Mouse (Mus musculus): Measurements from ENCODE around the gene AC129217.1. TPM values are rescaled to one million over a fixed set of nuclear protein-coding genes. Genes with fewer than 3 reads are reported as not detected.

AC129217.1 gene
- polyA plus RNA-seq, 1 experiment from 2014 or later = not detected

DNA sequence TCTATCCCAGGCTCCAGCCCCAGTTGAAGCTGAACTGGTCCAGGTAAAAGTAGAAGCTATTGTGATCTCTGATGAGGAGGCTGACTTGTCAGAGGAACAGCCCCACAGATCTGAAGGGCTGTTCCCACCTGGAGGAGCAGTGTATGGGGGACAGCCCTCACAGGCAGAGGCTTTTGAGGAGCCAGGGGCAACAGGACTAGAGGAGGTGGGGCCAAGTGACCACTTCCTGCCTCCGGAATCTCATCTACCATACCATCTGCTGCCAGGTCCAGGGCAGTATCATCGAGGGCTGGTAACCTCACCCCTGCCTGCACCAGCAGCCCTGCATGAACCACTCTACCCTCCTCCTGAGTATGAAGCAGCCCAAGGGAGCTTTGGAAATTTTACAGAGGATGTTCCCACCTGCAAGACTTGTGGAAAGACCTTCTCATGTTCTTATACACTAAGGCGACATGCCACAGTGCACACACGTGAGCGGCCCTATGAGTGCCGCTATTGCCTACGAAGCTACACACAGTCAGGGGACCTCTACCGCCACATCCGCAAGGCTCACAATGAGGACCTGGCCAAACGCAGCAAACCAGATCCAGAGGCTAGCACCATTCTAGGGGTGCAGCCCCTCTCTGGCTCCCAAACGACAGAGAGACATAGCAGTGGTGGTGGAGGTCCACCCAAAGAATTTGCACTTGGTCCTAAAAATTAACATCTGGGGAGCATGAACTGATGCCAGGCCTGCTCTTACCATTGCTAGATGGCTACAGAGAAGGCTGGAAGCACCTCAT, 25.5 kb upstream of the AC129217.1 start:
- 93% methylated on average over 11 of the region's 11 CpGs for WGBS
- ATAC-seq (ENCODE audit: low FRiP score, low TSS enrichment) = no peak

DNA sequence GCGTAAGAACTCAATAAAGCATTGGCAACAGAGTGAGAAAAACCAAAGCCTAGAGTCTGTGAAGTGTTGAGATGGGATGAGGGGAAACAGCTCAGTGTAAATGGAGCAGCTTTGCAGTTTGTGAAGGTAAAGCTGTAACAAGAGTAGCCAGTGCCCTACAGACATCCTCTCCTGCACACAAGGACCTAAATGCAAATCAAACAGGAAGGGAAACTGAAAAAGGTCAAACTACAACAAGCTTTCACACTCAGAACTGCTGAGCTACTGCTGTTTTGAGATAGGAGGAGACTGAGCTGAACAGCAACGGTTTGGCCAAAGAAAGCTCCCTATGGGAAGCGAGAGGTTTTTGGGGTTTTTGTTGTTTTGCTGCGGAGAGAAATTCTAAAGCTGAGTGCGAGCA, 22.8 kb upstream of the AC129217.1 start:
- H3K27ac ChIP-seq (ENCODE audit: low read length) = no peak overlapping the region
- WGBS = 93% methylated on average over 5 of the region's 5 CpGs
- H3K27me3 ChIP-seq (ENCODE audit: insufficient read depth, low read length) = no peaks in the 10 kb centered on the region
- H3K9ac ChIP-seq (replicated peaks; ENCODE audit: low read length) = no peak overlapping the region
- no peaks in the 10 kb centered on the region for H3K9me3 ChIP-seq (ENCODE audit: low read length)
- peaks cover 7% of the 10 kb centered on the region for H3K4me1 ChIP-seq (ENCODE audit: insufficient read depth, low read length)
- no peak overlapping the region for H3K4me2 ChIP-seq (replicated peaks; ENCODE audit: low read depth, low read length)
- peaks cover 46% of the 10 kb centered on the region for H3K36me3 ChIP-seq (ENCODE audit: insufficient read depth, low read length)
- no peak overlapping the region for H3K4me3 ChIP-seq (ENCODE audit: low read length)
- ATAC-seq (ENCODE audit: low FRiP score, low TSS enrichment) = no peak

More for the DNA sequence above, 25.5 kb upstream of the AC129217.1 start:
- H3K36me3 ChIP-seq (ENCODE audit: insufficient read depth, low read length) = peaks cover 31% of the 10 kb centered on the region; the same call in 1 of the 2 replicates
- peaks cover 10% of the 10 kb centered on the region for H3K4me1 ChIP-seq (ENCODE audit: insufficient read depth, low read length)
- no peaks in the 10 kb centered on the region for H3K9me3 ChIP-seq (ENCODE audit: low read length)
- no peak overlapping the region for H3K9ac ChIP-seq (replicated peaks; ENCODE audit: low read length)
- no peak overlapping the region for H3K4me2 ChIP-seq (replicated peaks; ENCODE audit: low read depth, low read length)
- no peak overlapping the region for H3K4me3 ChIP-seq (ENCODE audit: low read length)
- H3K27me3 ChIP-seq (ENCODE audit: insufficient read depth, low read length) = no peaks in the 10 kb centered on the region
- H3K27ac ChIP-seq (ENCODE audit: low read length) = no peak overlapping the region

DNA sequence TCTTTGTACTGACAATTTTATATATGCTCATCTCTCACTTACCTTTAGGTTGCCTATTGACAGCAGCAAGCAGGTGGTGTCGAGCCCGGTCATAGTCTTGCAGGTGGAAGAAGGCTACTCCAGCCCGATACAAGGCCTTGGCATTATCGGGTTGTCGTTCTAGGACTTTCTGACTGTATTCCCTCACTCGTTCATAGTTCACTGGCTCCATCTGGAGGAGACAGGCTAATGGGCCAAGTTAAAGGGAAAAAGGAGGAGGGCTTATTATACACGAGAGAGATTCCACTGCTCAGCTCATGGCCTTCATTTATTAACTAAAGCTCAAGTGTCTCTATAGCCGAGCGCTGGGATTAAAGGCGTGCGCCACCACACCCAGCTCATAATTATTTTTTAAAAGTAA, 13.8 kb upstream of the AC129217.1 start:
- no peaks in the 10 kb centered on the region for H3K9me3 ChIP-seq (ENCODE audit: low read length)
- H3K27ac ChIP-seq (ENCODE audit: low read length) = no peak overlapping the region
- peaks cover 39% of the 10 kb centered on the region for H3K36me3 ChIP-seq (ENCODE audit: insufficient read depth, low read length)
- H3K27me3 ChIP-seq (ENCODE audit: insufficient read depth, low read length) = no peaks in the 10 kb centered on the region
- ATAC-seq (ENCODE audit: low FRiP score, low TSS enrichment) = no peak
- 60% methylated on average over 11 of the region's 11 CpGs for WGBS
- peaks cover 26% of the 10 kb centered on the region for H3K4me1 ChIP-seq (ENCODE audit: insufficient read depth, low read length)
- H3K4me3 ChIP-seq (ENCODE audit: low read length) = no peak overlapping the region
- no peak overlapping the region for H3K4me2 ChIP-seq (replicated peaks; ENCODE audit: low read depth, low read length)
- H3K9ac ChIP-seq (replicated peaks; ENCODE audit: low read length) = no peak overlapping the region

DNA sequence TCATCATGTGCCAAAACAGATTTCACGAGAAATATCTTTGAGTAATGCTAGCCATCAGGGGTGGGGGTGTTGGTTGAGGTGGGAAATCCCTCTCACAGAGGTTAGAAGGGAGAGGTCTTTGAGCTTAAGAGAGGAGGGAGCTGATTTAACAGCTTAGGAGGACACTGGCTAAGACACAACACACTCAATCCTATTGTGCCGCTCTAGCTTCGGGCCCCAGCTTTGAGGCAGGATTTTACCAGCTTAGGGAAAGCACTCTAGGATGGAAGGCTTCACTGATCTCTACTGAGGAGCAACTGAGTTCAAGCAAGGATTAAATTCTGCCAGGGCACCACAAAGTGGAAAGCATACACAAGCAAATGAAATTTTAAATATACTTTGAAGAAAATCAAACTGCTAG, 12.6 kb upstream of the AC129217.1 start:
- H3K4me2 ChIP-seq (replicated peaks; ENCODE audit: low read depth, low read length) = peak overlapping the region; percentile 7
- ATAC-seq (ENCODE audit: low FRiP score, low TSS enrichment) = no peak
- H3K9me3 ChIP-seq (ENCODE audit: low read length) = no peaks in the 10 kb centered on the region
- WGBS = 82% methylated on average over 3 of the region's 3 CpGs
- no peak overlapping the region; the same call in 1 of the 2 replicates for H3K9ac ChIP-seq (replicated peaks; ENCODE audit: low read length)
- no peak overlapping the region for H3K4me3 ChIP-seq (ENCODE audit: low read length)
- no peaks in the 10 kb centered on the region for H3K27me3 ChIP-seq (ENCODE audit: insufficient read depth, low read length)
- H3K27ac ChIP-seq (ENCODE audit: low read length) = no peak overlapping the region
- peaks cover 28% of the 10 kb centered on the region for H3K4me1 ChIP-seq (ENCODE audit: insufficient read depth, low read length)
- peaks cover 29% of the 10 kb centered on the region for H3K36me3 ChIP-seq (ENCODE audit: insufficient read depth, low read length)

DNA sequence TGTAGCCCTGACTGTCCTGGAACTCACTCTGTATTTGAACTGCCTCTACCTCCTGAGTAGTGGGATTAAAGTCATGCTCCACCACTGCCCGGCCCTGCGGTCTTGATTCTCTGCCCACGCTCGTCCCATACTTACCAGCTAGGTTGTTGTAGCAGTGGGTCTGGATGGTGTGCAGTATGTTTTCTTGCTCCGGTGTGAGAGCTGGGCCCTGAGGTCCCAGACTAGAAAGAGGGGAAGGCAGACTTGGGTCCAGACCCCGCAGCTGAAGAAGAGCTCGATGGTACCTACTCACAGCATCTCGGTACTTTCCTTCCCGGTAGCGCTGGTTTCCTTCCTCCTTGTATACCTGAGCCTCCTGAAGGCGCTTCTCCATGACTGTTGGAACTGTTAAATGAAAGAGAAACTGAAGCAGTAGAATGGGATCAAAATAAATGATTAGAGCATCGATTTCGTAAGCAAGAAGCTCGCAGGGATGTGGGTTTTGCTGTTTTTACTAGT, 11.2 kb upstream of the AC129217.1 start:
- Histone ChIP-seq H3K9ac (replicated peaks; ENCODE audit: low read length) (peak overlapping the region; percentile 80), H3K4me3 (ENCODE audit: low read length) (peak overlapping the region; percentile 100), H3K4me2 (replicated peaks; ENCODE audit: low read depth, low read length) (peak overlapping the region; percentile 80), H3K9me3 (ENCODE audit: low read length) (no peaks in the 10 kb centered on the region), H3K36me3 (ENCODE audit: insufficient read depth, low read length) (peaks cover 23% of the 10 kb centered on the region), H3K27me3 (ENCODE audit: insufficient read depth, low read length) (no peaks in the 10 kb centered on the region), H3K4me1 (ENCODE audit: insufficient read depth, low read length) (peaks cover 42% of the 10 kb centered on the region), H3K27ac (ENCODE audit: low read length) (peak overlapping the region; percentile 100)
- no peak for ATAC-seq (ENCODE audit: low FRiP score, low TSS enrichment)
- 13% methylated on average over 14 of the region's 14 CpGs for WGBS

DNA sequence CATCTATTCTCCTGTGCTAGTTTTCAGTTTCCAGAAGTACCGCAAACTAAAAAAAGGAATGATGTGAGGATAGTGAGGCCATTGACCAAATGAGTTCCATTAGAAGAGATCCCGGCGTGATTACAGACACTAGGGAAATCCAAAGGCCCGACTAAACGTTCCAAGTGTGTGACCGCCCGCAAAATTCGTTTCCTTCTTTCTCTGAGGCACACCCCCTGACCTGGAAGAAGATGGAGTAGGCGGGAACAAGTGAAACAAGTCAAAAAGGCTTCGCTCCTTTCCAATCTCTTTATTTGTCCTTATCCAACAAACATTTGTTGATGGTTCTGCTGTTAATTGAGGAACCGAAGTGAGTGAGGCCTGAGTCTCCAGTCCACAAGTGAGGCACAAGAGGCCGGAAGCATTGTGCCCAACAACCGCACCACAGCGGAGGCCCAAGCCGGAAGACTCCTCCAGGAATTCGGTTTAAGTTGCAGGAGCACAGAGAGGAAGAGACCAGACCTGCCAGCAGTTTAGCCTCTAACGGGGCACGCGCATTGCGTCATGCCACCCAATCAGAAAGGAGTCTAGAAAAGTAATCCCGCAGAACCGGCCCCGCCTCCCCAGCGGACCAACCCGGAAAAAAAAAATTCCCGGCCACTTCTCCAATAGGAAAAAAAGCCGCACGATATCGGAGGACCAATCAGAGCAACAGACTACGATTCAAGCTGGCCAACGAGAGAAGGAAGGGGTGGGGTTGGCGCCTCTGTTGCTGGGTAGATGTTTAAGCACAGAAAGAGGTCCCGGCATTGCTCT, 10.6 kb upstream of the AC129217.1 start, which contains the start of gene Ttc9c:
Gene Ttc9c, minus strand, starts transcription at position 533 of the 795 bp plus-strand sequence.
- H3K27me3 ChIP-seq (ENCODE audit: insufficient read depth, low read length) = no peaks in the 10 kb centered on the region
- no peaks in the 10 kb centered on the region for H3K9me3 ChIP-seq (ENCODE audit: low read length)
- H3K4me1 ChIP-seq (ENCODE audit: insufficient read depth, low read length) = peaks cover 42% of the 10 kb centered on the region
- peaks cover 27% of the 10 kb centered on the region for H3K36me3 ChIP-seq (ENCODE audit: insufficient read depth, low read length)
- ATAC-seq (ENCODE audit: low FRiP score, low TSS enrichment) = peak; percentile 93
- peak within 1 kb of the TSS; percentile 98 for H3K9ac ChIP-seq (replicated peaks; ENCODE audit: low read length)
- H3K4me3 ChIP-seq (ENCODE audit: low read length) = peak within 1 kb of the TSS; percentile 100
- under 1% methylated on average over 33 of the region's 33 CpGs for WGBS
- H3K27ac ChIP-seq (ENCODE audit: low read length) = peak within 1 kb of the TSS; percentile 100
- H3K4me2 ChIP-seq (replicated peaks; ENCODE audit: low read depth, low read length) = peak within 1 kb of the TSS; percentile 88

DNA sequence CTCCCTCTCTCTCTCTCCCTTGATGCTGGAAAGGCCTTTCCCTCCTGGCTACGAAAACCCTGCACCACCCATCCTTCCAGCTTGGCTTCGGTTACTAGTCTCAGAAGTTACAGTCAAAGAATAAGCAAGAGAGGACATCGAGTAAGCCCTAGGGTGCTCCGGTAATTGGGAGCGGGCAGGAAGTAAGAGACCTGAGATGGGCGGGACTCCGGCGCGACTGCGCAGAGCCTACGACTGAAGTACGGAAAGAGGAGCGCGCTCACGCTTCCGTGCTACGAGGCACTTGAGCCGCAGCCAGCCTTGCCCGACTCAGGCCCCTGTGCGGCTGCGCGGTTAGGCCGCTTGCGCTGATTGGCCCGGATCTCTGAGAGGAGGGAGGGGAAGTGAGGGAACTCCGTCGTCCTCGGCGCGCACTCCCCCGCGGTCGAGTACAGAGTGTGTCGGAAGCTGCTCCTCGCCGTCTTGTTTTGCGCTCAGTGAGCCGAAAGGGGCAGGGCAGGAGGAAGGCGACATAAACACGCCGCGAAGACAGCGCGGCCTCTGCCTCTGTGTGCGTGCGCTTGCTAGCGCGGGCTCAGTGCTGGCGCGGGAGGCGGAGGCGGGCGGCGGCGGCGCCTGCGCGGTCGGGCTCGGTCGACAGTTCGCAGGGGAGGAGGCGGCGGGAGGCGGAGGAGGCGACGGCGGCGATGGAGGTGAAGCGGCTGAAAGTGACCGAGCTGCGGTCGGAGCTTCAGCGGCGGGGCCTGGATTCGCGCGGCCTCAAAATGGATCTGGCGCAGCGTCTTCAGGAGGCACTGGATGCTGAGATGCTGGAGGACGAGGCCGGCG, 9.8 kb upstream of the AC129217.1 start, which contains the start of gene Hnrnpul2:
Gene Hnrnpul2, plus strand, starts transcription at position 415 of the 828 bp plus-strand sequence.
- peak within 1 kb of the TSS; percentile 100 for H3K27ac ChIP-seq (ENCODE audit: low read length)
- peak; percentile 97 for ATAC-seq (ENCODE audit: low FRiP score, low TSS enrichment)
- WGBS = under 1% methylated on average over 66 of the region's 83 CpGs
- peaks cover 42% of the 10 kb centered on the region for H3K4me1 ChIP-seq (ENCODE audit: insufficient read depth, low read length)
- H3K4me3 ChIP-seq (ENCODE audit: low read length) = peak within 1 kb of the TSS; percentile 100
- peaks cover 30% of the 10 kb centered on the region for H3K36me3 ChIP-seq (ENCODE audit: insufficient read depth, low read length)
- H3K9ac ChIP-seq (replicated peaks; ENCODE audit: low read length) = peak within 1 kb of the TSS; percentile 98
- H3K27me3 ChIP-seq (ENCODE audit: insufficient read depth, low read length) = no peaks in the 10 kb centered on the region
- H3K4me2 ChIP-seq (replicated peaks; ENCODE audit: low read depth, low read length) = peak within 1 kb of the TSS; percentile 88
- no peaks in the 10 kb centered on the region for H3K9me3 ChIP-seq (ENCODE audit: low read length)

DNA sequence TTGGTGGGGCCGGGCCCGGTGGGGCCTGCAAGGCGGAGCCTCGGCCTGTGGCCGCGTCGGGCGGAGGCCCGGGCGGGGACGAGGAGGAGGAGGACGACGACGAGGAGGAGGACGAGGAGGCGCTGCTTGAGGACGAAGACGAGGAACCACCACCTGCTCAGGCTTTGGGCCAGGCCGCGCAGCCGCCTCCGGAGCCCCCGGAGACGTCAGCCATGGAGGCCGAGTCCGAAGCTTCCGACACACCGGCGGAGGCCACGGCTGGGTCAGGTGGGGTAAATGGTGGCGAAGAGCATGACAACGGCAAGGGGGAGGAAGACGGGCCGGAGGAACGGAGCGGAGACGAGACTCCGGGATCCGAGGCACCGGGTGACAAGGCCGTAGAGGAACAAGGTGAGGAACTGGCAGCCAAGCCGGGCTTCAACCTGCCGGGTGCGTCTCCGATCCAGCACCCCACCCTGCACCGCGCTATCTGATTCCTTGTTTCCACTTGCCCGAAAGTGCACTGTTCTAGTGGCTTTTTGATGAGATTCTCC, 9.1 kb upstream of the AC129217.1 start:
- Histone ChIP-seq H3K9me3 (ENCODE audit: low read length) (no peaks in the 10 kb centered on the region), H3K4me2 (replicated peaks; ENCODE audit: low read depth, low read length) (peak overlapping the region; percentile 88), H3K4me3 (ENCODE audit: low read length) (peak overlapping the region; percentile 100), H3K9ac (replicated peaks; ENCODE audit: low read length) (peak overlapping the region; percentile 98), H3K4me1 (ENCODE audit: insufficient read depth, low read length) (peaks cover 39% of the 10 kb centered on the region), H3K36me3 (ENCODE audit: insufficient read depth, low read length) (peaks cover 34% of the 10 kb centered on the region), H3K27me3 (ENCODE audit: insufficient read depth, low read length) (no peaks in the 10 kb centered on the region), H3K27ac (ENCODE audit: low read length) (peak overlapping the region; percentile 100)
- under 1% methylated on average over 41 of the region's 48 CpGs for whole genome bisulfite sequencing
- peak; percentile 9; the same call in 1 of the 2 replicates for ATAC-seq (ENCODE audit: low FRiP score, low TSS enrichment)

DNA sequence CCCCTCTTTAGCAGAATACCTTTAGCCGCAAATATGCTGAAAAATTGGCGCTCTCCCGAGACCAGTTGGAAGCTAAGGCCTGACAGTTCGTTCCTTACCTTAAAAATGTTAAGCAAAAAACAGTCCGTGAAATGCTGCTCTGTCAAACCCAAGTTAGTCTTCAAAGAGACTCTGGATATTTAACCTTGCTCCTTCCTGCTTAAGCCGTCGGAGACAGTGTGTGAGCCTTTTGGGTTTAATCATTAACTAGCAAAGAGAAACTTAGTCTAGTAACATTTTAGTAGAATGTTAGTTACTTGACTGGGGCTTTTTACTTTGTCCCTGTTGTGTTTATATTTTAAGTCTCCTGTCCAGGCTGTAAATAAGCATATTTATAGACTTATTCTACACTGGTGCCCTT, 8.4 kb upstream of the AC129217.1 start:
- H3K4me1 ChIP-seq (ENCODE audit: insufficient read depth, low read length) = peaks cover 35% of the 10 kb centered on the region
- peak overlapping the region; percentile 100 for H3K4me3 ChIP-seq (ENCODE audit: low read length)
- no peaks in the 10 kb centered on the region for H3K9me3 ChIP-seq (ENCODE audit: low read length)
- ATAC-seq (ENCODE audit: low FRiP score, low TSS enrichment) = no peak
- H3K9ac ChIP-seq (replicated peaks; ENCODE audit: low read length) = peak overlapping the region; percentile 98
- peaks cover 39% of the 10 kb centered on the region for H3K36me3 ChIP-seq (ENCODE audit: insufficient read depth, low read length)
- peak overlapping the region; percentile 100 for H3K27ac ChIP-seq (ENCODE audit: low read length)
- under 1% methylated on average over 7 of the region's 7 CpGs for WGBS
- H3K4me2 ChIP-seq (replicated peaks; ENCODE audit: low read depth, low read length) = peak overlapping the region; percentile 88
- no peaks in the 10 kb centered on the region for H3K27me3 ChIP-seq (ENCODE audit: insufficient read depth, low read length)

Data from kidney, embryonic 16.5 days (tissue).